Mouse (Mus musculus): ENCODE data around the gene Plcg2.

Plcg2 gene

DNA sequence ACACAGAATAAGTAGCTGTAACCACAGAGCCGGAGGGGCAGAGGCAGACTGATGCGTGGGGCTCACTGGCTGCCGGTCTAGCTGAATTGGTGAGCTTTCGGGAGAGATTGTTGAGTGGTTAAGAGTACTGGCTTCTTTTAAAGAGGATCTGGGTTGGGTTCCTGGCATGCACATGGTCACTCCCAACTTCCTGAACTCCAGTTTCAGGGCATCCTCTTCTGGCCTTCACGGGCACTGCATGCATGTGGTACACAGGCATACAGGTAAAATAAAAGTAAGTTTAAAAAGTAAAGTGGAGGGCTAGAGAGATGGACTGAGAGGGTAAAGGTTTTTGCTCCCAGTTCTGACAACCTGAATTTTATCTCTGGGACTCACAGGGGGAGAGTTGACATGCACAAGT lies 52.4 kb downstream of the Plcg2 start:
- no peak for DNase-seq

DNA sequence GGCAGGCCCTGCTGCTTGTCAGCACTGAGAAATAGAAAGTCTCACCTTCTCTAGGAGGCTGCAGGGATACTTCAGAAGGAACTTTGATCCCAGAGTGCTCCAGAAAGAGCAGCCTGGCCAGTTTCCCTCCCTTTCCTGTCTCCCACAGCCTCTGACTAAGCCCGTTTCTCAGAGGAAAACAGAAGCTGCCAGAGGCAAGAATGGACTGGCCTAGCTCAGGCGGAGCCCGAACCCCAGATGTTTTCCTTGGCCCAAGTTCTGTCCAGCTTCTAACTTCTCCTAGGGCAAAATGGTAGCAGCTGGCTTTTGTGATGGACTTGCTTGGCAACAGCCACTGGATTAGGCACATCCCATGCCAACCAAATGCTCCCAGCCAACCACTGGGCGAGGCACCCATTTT lies 62.9 kb downstream of the Plcg2 start:
- no peak for DNase-seq

DNA sequence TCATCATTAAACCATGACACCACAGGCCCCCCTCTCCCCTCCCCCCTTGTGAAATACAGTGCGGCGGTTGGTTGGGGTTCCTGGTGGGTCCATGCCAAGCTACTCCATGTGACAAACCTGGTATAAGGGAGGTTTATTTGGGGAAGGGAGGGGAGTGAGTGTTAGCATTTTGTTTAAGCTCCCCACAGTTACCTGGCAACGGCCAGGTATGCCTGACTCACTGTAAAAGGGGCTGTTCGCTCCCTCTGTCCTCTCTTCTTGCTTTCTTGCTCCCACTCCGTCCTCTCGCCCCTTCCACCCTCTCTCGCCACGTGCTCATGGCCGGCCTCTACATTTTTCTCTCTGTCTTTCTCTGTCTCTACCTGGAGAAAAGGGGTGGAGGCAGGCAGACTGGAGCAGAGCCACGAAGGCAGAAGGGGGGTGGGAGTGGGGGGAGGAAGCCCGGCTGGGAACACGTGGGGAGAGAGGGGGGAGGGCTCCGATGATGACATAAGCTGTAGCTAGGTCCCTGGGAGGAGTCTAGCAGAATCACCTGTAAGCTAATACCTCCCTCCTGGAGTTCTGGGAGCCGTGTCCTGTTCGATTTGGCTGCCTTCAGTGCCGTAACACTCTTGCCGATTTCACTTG lies 63.8 kb downstream of the Plcg2 start:
- no peak for DNase-seq

DNA sequence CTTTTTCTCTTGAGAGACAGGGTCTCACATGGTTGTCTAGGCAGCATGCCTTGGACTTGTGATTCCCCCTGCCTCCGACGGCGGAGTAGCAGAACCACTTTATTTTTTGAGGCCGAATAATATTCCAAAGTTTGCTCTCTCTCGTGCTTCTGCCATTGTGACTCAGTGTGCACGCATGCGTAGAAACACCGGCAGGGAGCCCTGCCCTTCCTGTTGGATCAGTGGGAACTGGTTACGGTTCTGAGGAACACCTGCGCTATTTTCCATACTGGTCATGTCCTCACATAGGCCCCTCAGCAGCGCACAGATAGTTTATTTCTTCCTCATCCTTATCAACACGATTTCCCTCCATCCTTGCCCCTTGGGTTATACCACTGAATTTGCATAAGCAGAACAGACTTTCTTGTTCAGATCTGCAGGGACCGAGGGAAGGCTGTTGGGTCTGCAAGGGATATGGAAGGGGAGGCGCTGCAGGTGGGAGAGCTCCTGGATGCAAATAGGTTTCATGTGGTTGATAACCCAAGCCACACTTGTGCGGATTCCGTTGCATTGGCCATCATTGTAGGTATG lies 64.4 kb downstream of the Plcg2 start:
- DNase-seq = no peak

DNA sequence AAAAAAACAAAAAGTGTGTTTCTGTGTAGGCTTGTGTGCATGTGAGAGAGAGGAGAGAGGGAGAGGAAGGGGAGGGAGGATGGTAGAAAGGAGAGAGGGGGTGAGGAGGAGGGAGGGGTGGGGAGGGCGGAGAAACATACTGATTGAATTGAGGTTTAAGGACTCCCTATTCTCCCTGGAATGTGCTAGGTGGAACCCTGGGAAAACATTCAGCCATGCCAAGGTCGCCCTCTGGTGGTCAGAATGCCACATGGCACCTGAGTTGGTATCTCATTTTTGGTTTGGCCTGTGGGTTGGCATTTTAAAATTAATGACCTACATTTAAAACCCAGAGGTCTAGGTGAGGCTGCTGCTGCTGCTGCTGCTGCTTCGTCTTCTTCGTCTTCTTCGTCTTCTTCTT lies 71.3 kb downstream of the Plcg2 start:
- DNase-seq = peak; percentile 64

DNA sequence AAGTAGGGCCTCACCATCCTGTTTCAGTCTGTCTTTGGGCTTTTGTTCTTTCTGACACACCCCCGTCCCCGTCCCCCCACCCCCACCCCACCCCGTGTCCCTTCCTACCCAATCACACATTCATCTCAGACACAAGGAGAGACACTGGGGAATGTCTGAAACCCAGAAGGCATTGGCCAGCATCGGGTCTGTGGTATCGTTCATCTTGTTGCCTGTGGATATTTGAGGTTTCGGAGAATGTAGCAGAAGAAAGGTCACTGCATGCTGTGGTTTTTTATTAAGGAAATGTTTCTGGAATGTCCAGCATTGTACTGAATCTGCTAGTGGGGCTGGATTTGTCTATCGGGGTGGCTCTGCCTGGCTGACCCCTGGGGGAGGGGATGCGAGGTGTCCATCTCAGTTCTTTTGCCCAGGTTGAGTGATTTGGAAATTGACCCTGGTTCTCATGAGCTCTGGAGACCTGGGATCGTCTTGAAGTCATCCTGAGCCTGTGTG lies 78.2 kb downstream of the Plcg2 start:
- no peak for DNase-seq

DNA sequence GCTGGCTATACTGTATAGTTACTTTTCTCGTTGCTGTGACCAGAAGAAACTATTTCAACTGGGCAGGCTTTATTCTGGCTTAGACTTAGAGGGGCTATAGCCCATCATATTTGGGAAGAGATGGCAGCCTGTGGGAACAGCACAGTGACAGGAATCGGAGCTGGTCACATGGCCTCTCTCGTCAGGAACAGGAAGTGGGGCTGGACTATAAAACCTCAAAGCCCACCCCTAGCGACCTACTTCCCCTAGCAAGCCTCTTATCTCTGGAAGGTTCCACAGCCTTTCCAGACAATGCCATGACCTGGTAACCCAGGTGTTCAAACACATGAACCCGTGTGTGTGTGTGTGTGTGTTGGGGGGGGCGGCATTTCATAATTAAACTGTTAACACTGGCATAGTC lies 79.0 kb downstream of the Plcg2 start:
- no peak for DNase-seq

DNA sequence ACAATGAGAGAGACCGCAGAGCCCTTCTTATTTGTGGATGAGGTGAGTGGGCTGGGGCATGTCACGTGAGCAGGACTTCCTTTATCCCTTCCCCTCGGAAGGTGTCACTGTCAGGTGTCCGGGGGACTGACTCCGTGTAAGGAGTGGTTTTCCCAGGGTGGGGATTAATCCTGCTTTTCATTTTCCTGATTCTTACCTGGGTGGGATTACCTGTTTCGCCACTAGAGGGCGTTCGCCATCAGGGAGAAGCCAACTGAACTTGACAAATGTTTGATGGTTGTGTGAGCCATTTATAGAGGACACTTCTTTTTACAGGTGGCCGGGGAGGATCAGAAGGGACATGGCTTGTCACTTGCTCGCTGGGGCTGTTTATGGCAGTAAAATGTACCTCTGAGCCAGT lies 79.8 kb downstream of the Plcg2 start:
- DNase-seq = no peak

DNA sequence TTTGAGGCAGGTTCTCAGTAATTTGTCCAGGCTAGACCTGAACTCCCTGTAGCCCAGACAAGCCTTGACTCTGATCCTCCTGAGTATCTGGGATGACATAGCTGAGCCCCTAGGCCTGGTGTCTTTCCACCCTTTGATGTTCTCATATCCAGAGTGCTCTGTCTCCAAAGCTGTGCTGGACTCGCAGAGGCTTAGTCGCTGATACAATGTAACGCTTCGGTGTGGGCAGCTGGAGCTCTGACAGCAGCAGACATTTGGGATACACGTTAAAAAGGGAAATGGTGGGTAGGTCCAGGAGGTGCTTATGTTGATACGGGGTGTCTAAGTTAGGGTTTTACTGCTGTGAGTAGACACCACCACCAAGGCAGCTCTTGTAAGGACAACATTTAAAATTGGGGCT lies 80.8 kb downstream of the Plcg2 start:
- DNase-seq = no peak

DNA sequence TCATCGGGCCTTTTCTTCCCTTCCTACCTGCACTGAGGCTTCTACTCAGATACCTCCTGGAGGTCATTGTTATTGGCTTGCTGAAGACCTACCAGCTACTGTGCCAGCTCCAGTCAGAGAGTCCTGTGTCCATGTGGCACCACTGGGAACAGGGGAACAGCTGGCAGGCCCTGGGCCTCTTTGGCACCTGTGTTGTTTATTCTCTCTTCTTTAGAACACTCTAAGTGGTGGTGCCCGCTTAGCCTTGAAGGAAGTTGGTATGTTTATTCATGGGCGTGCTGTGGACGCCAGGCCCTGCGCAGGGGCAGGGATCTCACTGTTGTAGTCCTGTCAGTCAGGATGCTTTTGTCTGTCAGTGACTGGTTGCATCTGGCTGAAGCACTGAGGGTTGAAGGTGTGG lies 95.8 kb downstream of the Plcg2 start:
- no peak for DNase-seq

DNA sequence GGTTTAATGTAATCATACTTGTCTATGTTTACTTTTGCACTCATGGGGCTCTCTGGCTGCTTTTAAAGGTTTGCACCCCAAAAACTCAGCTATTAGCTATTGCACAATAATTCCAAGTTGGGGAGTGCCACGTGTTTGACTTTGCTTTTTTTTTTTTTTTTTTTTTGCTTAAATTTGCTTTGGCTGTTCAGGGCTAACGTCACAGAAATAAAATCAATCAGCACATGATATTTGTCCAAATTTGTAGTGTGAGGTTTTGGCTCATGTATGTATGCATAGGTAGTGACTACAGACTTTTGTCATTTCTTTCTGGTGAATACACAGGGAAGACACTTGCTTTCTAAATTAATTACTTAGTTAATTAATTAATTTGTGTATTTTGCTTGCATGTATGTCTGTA lies 96.9 kb downstream of the Plcg2 start:
- no peak for DNase-seq

DNA sequence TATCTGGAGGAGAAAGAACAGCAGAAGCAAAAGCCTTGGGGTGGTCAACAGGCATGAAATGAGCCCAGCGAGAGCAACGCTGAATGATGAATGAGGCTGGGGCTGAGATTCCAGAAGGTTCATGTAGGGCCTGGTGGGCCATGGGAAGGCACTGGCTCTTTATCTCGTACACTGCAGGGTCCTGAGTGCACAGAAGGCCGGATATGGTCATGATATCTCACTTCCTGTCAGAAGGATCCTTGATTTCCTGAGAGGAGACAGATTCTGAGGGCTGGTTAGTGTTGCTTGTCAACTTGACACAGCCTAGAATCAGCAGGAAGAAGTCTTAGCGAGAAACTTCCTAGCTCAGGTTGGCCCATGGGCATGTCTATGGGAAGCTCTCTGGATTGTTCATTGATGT lies 98.7 kb downstream of the Plcg2 start:
- no peak for DNase-seq

DNA sequence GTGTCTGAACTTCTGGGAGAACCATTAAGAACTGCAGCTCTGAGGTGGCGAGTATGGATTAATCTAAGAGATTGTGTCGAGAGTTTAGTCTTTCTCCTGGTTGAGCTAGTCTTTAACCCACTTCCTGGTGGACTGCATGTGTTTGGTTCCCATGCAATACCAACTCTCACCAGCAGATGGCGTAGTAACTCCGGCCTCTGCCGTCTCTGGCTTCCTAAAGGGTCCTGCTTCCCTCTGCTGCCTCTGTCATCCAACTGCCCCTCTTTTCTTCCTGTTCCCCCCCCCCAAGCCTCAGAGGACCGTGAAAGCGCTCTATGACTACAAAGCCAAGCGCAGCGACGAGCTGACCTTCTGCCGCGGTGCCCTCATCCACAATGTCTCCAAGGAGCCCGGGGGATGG lies 102.7 kb downstream of the Plcg2 start:
- DNase-seq = no peak

DNA sequence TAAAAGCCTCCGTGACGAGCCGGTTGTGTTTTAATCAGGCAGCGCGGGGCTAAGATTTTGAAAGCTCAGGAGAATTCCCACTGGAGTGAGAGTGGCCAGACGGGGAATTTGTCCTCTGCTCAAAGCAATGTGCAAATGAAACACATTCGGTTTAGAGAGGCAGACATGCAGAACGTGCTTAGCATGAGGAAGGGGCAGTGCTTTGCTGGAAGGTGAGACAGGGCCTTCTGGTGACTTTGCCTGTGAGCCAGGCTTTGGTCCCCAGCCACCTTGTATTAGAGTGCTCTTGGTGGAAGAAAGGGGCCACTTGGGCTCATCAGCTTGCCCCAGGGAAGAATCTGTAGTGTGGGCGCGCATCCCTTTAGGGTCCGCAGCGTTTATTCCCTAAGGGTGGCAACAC lies 106.0 kb downstream of the Plcg2 start:
- no peak for DNase-seq

DNA sequence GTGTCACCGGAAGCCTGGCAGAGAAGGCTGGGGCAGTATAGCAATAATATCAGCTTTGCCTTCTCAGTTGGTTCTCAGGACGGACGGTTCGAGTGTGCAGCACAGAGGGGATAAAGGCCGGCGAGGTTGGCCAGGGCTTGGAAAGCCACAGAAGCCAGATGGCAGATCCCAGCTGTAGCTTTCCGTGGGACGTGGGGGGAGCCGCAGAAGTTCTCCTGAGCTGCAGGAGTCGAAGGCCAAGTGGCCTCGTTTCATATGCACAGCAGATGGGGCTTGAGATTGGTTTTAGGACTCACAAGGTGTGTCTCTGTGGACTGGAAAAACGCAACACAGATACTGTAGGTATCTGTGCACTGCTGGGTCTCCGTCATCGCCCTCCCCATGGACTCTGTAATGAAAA lies 106.6 kb downstream of the Plcg2 start:
- DNase-seq = no peak

DNA sequence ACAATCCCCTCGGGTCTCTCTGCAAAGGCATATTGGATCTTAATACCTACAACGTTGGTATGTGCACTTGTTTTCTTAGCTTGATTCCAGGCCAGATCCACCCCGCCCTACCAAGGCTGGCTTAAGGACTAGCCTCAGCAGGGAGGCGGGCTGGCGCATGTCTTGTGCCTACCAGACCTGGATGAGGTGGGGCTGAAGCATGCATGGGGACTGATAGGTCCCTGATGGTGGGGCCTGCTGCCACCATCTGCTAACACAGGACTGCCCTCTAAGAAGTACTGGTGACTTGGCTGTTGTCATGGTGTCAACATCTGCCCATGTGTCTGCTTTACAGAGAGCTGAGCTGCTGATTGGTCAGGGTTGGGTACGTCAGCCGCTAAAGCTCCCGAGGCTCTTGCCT lies 107.1 kb downstream of the Plcg2 start:
- no peak for DNase-seq

DNA sequence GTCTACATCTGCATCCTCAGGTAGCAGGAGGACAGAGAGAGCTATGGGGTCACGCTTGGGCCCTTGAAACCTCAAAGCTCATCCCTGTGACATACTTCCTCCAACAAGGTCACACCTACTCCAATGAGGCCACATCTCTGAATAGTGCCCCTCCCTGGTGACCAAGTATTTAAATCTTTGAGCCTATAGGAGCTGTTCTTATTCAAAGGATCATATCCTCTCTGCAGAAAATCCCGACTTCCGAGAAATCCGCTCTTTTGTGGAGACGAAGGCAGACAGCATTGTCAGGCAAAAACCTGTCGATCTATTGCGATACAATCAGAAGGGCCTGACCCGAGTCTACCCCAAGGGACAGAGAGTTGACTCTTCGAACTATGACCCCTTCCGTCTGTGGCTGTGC lies 112.4 kb downstream of the Plcg2 start:
- no peak for DNase-seq

DNA sequence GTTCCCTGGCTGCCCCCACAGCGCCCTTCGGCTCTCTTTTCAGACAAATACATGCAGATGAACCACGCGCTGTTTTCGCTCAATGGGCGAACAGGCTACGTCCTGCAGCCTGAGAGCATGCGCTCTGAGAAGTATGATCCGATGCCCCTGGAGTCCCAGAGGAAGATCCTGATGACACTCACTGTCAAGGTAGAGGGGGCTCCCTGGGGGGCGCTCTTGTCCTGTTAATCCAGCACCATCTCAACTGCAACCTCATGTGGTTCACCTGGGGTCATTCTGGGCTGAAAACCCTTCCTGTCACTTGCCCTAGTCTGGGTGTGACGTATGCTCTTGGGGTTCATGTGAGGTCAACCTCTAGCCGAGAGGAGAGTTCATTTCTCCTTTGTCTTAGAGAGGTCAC lies 114.8 kb downstream of the Plcg2 start:
- no peak for DNase-seq

DNA sequence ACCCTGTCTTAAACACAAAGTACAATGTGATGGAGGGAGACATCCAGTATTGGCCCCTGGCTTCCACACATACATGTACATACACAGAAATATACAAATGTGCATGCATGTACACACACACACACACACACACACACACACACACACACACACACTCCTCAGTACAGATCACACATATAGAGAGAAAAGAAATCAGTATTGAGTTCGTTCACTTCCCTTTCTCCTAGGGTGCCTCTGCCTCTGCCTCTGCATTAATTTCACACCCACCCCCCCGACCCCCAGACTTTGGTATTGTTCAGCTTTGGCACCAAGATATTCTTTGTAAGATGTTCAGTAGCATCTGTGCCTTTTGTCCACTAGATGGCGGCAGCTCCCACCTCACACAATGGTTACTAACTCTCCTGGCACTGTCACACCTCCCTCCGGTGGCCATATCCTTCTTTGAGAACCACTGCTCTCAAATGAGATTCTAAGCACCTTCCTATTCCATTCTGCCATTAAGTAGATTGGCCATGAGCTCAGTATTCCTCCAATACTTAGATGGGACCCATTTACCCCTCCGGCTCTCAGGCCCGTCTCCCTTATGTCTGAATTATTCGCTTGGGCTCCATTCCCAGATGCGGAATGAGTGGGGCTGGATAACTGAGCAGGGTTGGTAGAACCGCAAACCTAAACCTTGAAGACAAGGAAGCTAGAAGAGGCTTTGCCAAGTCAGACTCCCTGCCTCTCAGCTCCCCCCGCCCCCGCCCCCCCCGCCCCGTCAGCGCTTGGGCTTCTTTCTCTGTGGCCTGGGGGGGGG lies 128.1 kb downstream of the Plcg2 start:
- peak; percentile 30 for DNase-seq

DNA sequence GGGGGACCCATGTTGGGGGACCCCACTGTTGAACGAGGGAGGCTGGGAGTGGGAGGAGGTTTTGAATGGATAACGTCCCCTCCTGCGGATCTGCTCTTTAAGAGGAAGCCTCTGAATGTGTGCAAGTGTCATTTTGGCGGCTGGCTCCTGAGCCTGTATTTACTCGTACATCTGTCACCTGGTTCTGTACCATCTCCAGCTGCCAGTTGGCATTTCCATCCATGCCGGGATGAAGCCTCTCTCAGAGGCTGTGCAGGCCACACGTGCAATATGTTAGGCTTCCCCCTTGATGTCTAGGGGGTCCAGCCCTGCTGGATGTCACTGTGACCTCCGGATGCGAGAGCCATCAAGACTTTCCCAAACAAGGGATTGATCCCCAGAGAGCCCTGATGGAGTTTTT lies 129.0 kb downstream of the Plcg2 start:
- DNase-seq = no peak

DNA sequence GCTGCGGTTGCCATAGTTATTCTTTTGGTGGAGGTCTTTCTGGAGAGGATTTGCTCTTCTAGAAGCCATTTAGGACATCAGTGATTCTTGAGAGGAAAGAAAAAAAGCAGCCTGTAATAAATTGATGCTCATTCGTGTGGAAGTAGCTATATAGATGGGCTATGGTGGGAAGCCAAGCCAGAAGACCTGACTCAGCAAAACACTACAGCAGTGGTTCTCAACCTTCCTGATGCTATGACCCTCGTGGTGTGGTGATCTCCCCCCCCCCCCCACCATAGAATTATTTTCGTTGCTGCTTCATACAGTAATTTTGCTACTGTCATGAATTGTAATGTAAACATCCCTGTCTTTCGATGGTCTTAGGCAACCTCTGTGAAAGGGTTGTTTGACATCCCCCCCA lies 134.4 kb downstream of the Plcg2 start:
- DNase-seq = no peak

DNA sequence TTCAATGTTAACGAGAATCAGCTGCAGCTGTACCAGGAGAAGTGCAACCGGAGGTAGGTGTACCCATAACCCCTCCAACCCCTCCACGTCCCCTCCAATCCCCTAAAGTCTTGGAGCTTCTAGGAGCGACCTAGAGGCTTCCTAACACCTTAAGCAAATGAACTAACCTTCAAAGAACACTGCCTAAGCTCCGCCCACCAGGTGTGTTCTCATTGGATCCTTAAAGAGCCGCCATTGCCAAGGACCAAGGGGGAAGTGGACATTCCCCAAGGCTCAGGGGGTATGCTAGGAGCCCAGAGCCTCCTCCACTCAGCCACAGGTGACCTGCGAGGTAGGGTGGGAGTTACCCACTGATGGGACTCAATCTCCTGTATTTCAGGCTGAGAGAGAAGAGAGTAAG lies 136.3 kb downstream of the Plcg2 start:
- no peak for DNase-seq

DNA sequence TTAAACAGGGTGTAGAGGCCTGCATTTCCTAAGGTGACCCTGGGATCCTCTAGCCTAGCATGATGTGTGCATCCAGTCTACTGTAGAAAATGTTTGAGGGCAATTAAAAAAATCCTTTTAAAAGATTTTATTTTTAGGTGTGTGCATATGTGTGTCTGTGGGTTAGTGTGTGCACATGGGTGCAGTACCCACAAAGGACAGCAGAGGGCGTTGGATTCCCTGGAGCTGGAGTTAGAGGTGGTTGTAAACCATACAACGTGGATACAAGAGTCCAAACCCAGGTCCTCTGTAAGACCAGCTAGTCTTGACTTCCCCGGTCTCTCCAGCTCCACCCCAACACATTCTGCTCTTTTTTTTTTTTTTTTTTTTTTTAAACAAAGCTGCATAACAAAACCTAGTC lies 139.4 kb downstream of the Plcg2 start:
- no peak for DNase-seq

DNA sequence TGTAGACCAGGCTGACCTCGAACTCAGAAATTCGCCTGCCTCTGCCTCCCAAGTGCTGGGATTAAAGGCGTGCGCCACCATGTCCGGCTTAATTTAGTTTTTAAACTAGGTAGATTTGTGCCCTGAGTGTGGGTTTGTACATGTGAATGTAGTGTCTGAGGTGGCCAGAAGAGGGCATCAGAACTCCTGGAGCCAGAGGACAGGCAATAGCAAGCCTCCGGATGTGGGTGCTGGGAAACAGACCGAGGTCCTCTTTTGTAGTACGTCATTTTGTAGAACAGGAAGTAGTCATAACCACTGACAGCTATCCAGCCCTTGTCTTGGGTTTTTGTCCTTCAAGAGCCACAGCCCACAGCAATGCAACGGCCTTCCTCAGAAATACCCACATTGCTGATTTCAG lies 141.5 kb downstream of the Plcg2 start:
- no peak for DNase-seq

DNA sequence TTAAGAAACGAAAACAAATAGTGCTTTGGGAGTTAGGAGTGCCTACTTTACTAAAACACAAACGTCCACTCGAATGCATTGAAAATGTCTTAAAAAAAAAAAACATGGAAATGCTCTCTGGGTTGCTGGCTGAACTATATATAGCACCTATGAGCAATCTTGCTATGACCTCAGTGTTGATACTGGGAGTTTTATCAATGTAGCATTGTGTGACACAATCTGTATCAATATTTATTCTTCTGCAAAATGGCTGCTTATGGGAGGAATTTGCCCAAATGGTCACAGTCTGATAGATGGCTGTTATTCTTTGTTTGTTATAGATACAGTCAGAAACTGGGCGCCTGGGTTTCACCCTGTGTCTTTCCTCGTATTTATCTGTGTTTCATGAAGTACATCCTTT lies 147.4 kb downstream of the Plcg2 start:
- DNase-seq = no peak

Data from right cerebral cortex, postnatal 25 days (tissue).